Mouse (Mus musculus): ENCODE results near the gene Alx3.
"Not testable (repeated sequence)": the region's sequence is repeated elsewhere in the genome, so short reads cannot be mapped to it uniquely, and the experiment has no call there.

The Alx3 gene

DNA sequence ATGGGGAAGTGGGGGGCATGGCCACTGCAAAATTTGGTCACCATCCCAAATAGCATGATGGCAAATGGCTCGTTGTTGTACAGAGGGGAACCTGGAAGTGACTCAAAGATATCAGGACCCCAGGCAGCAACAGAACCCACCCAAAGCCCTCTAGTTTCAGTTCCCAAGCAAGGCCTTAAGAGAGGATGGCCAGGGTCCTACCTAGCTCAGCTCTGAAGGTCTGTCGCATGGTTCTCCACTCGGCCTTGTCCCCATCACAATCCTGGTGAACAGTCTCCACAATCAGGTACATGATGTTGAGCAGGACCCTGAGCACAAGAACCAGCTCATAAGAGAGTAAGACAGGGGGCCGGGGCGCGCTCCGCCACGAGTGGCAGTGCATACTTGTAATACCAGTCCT lies 29.6 kb downstream of the Alx3 start:
- no peak for DNase-seq (ENCODE audit: extremely low spot score)

- no peak for DNase-seq (ENCODE audit: extremely low spot score)
These were observed 30.7 kb downstream of the Alx3 start for GRCm38 (mm10) chr3:107625536-107625935.

GRCm38 (mm10) chr3:107626751-107627150 lies 31.9 kb downstream of the Alx3 start:
- no peak for DNase-seq (ENCODE audit: extremely low spot score)

DNA sequence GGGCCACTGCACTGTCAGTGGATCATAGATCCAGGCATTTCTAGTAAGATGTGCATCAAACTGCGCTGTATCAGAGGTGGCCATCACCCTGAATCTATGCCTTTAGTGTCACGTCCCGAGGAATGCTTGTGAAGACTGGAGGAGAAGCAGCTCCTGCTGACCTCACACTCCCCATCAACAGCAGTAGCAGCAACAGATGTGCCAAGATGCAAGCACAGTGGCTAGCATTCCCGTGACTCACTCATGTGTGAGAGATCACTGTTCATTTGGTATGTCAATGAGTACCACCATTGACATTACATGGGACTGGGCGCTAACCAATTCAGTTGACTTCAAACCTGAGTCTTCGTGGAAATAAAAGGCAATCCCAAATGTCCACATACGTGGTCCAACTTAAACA lies 32.8 kb downstream of the Alx3 start:
- DNase-seq (ENCODE audit: extremely low spot score) = no peak

GRCm38 (mm10) chr3:107628551-107628950 lies 33.7 kb downstream of the Alx3 start:
- no peak for DNase-seq (ENCODE audit: extremely low spot score)

- no peak for DNase-seq (ENCODE audit: extremely low spot score)
These were observed 34.6 kb downstream of the Alx3 start for GRCm38 (mm10) chr3:107629411-107629810.

DNA sequence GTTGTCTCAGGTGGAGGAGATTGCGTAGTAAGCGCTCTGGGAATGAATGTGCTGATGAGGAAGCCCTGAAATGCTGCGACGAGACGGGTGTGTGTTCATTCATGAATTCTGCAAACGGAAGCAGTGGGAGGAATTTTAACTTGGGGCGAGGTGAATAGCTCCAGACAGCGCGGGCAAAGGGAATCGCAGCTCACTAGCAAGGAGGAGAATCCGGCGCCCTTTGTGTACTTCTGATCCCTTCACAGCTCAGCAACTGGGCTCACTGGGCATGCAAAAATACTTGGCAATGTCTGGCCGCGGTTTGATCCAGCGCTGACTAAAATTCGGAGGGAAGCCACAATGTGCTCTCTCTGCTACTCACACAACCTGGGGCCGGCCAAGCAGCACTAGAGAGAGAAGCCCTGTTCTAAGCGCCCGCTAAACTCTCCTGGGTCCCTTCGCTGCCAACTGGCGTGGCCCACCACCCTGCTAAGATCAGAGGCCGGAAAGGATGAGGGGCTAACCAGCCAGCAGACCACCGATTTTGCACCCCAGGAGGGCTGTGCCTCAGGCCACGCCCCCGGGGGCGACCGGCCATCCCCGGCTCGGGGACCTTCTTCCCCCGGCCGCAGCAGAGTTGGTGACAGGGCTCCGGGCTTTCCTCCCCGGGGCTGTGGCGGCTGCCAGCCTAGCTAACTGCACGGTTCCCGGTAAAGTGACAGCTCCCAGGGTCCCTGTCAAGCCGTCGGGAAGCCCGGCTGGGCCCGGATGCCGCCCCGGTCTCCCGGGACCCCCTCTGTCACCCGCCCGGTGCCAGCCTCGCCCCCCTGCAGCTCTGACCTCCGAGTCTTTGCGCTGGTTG lies 36.1 kb downstream of the Alx3 start, which contains the start of gene Gm10961:
Gene Gm10961 (plus strand): TSS at position 641 of the 841 bp plus-strand sequence.
- peak; percentile 27 for DNase-seq (ENCODE audit: extremely low spot score)

GRCm38 (mm10) chr3:107631523-107631958 lies 36.7 kb downstream of the Alx3 start, which contains the start of gene Strip1:
Gene Strip1, minus strand, starts transcription at chr3:107631694.
- DNase-seq (ENCODE audit: extremely low spot score) = peak; percentile 93

- DNase-seq (ENCODE audit: extremely low spot score) = no peak
These were observed 38.0 kb downstream of the Alx3 start for GRCm38 (mm10) chr3:107632786-107633185.

- no peak for DNase-seq (ENCODE audit: extremely low spot score)
These were observed 39.1 kb downstream of the Alx3 start for GRCm38 (mm10) chr3:107633906-107634305.

GRCm38 (mm10) chr3:107635836-107636235 lies 41.0 kb downstream of the Alx3 start:
- no peak for DNase-seq (ENCODE audit: extremely low spot score)

- no peak for DNase-seq (ENCODE audit: extremely low spot score)
These were observed 41.4 kb downstream of the Alx3 start for GRCm38 (mm10) chr3:107636236-107636635.

DNA sequence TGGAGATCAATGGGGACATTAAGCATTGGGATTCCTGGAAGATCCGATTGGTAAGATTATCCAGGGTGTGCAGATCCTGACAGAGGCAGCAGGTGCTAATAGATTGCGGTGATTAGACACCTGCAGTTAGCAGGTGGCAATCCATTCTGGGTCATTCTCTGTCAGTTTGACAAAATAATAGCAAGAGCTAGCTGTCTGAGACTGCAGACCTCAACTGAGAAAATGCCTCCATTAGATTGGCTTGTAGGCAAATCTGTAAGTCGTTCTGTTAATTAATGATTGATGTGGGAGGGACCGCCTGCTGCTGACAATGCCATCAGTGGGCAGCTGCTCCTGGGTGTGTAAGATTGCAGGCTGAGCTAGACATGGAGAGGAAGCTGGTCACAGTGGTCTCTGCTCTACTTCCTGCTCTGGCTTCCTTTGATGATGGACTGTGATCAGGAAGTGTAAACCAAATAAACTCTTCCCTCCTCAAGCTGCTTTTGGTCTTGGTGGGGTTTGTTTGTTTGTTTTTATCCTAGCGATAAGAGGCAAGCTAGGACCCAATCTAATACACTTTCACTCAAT lies 42.9 kb downstream of the Alx3 start:
- no peak for DNase-seq (ENCODE audit: extremely low spot score)

DNA sequence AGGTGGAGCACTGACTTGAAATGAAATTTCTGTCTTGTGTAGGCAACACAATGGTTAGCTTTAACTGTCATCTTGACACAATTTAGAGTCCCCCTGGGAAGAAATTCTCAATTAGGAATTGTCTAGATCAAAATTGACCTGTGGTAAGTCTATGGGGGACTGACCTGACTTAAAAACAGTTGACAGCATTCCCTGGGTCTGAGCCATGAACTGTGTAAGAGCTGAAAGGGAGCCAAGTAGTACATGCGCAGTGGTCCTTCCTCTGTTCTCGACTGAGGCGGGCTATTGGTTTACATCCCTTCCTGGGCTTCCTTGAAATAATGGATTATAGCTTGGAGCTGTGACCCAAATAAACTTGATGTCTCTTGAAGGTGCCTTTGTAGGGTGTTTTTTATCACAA lies 52.1 kb downstream of the Alx3 start:
- DNase-seq (ENCODE audit: extremely low spot score) = no peak

DNA sequence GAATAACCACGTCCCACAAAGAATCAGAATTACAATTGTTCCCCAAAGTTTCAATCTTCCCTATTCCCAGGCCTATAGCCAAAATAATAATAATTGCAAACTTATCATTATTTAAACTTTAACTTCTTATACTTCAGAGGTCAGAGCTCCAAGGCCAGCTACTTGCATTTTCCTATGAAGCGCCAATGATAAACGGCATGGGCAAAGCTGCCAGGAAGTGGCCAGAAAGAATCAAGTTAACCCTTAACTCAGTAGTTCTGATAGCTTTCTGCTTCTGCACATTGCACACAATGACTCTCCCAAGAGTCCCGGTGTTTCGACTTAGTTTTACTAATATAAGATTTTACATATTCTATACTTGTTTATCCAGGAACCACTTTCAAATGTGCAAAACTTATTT lies 55.4 kb downstream of the Alx3 start:
- not testable (repeated sequence) for DNase-seq (ENCODE audit: extremely low spot score)

- DNase-seq (ENCODE audit: extremely low spot score) = no peak
These were observed 58.1 kb downstream of the Alx3 start for GRCm38 (mm10) chr3:107652968-107653367.

DNA sequence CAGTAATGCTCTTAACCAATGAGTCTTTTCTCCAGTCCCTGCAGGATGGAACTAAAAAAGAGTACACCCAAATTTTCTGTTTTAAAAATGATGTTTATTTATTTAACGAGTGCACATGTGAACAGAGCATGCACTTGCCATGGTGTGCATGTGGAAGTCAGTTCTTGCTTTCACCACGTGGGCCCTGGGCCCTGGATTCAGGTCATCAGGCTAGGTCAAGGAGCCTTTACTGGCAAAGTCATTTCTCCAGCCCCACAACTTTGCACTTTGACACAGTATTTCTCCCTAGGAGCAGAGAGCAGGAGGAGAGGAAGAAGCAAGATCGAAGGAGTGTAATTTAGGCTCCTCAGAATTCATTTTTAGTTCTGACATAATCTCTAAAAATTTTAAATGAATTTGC lies 60.0 kb downstream of the Alx3 start:
- no peak for DNase-seq (ENCODE audit: extremely low spot score)
